ENCODE assay signal across 8 mouse cellular contexts in genomic region chr19:31665007-31665406, GRCm38 (mm10).
A peak's percentile ranks its signal among the peaks of the same experiment; 100 is the strongest.
DNase-seq lines count a peak whose midpoint lies in the region; ATAC-seq lines count a peak whose summit lies in the region.

No protein-coding gene starts in this region.

- peak overlapping the region; percentile 73; the same call in 1 of the 2 replicates for H3K27ac ChIP-seq in hindbrain, embryonic 13.5 days
- H3K27ac ChIP-seq in midbrain, embryonic 11.5 days (ENCODE audit: low read depth, low read length), result no peak overlapping the region

- DNase-seq in layer of hippocampus, adult 11-12 months (ENCODE audit: low spot score), result peak; percentile 21
- DNase-seq in layer of hippocampus, adult 9-11 months, result no peak
- DNase-seq in embryo, embryonic 11 days, result peak; percentile 26
- DNase-seq in midbrain, embryonic 11.5 days (ENCODE audit: low spot score, missing footprints), result no peak
- no peak for DNase-seq in right cerebral cortex, postnatal 4 days

- peaks cover 12% of the 10 kb centered on the region for H3K4me1 ChIP-seq in hindbrain, embryonic 13.5 days (replicated peaks)
- peaks cover 3% of the 10 kb centered on the region; the same call in 1 of the 2 replicates for H3K4me1 ChIP-seq in midbrain, embryonic 11.5 days (ENCODE audit: control insufficient read depth, insufficient read depth, low read length)

- WGBS in hindbrain, embryonic 13.5 days, result 5% methylated on average over 8 of the region's 8 CpGs
- 3% methylated on average over 8 of the region's 8 CpGs for WGBS in midbrain, embryonic 11.5 days

- peak overlapping the region; percentile 81 for H3K9ac ChIP-seq in hindbrain, embryonic 13.5 days
- peak overlapping the region; percentile 63 for H3K9ac ChIP-seq in midbrain, embryonic 11.5 days (ENCODE audit: low read length)

- H3K9me3 ChIP-seq in hindbrain, embryonic 13.5 days, result no peaks in the 10 kb centered on the region
- H3K9me3 ChIP-seq in midbrain, embryonic 11.5 days (ENCODE audit: control insufficient read depth, low read length), result no peaks in the 10 kb centered on the region

- ATAC-seq in hindbrain, embryonic 13.5 days (ENCODE audit: low FRiP score), result peak; percentile 9; the same call in 1 of the 2 replicates
- 0 out of 2 replicates have a peak, but pooled peaks have one; percentile 6 for ATAC-seq in midbrain, embryonic 11.5 days (ENCODE audit: low FRiP score)
- no peak for ATAC-seq in inflammation-experienced regulatory T-cells, adult 6 months
- ATAC-seq in granulocyte monocyte progenitor cell, adult 5-6 weeks (replicated peaks; ENCODE audit: poor library complexity, severe bottlenecking), result no peak

- H3K4me3 ChIP-seq in hindbrain, embryonic 13.5 days, result peak overlapping the region; percentile 70
- H3K4me3 ChIP-seq in midbrain, embryonic 11.5 days (ENCODE audit: low read depth, low read length), result peak overlapping the region; percentile 52

- H3K4me2 ChIP-seq in hindbrain, embryonic 13.5 days, result peak overlapping the region; percentile 95
- peak overlapping the region; percentile 94 for H3K4me2 ChIP-seq in midbrain, embryonic 11.5 days

- H3K36me3 ChIP-seq in hindbrain, embryonic 13.5 days, result no peaks in the 10 kb centered on the region
- no peaks in the 10 kb centered on the region for H3K36me3 ChIP-seq in midbrain, embryonic 11.5 days (ENCODE audit: control insufficient read depth, insufficient read depth, low read length)

- H3K27me3 ChIP-seq in hindbrain, embryonic 13.5 days, result peaks cover 9% of the 10 kb centered on the region
- H3K27me3 ChIP-seq in midbrain, embryonic 11.5 days (ENCODE audit: control insufficient read depth, insufficient read depth, low read length), result no peaks in the 10 kb centered on the region

Comparison
In these comparisons a context has a peak if more than half of its experiments do, and no peak if none do; other contexts are left out.
1. DNase-seq: peak in layer of hippocampus, adult 11-12 months (single experiment) and embryo, embryonic 11 days (single experiment); none in layer of hippocampus, adult 9-11 months (single experiment), midbrain, embryonic 11.5 days (single experiment) and right cerebral cortex, postnatal 4 days (single experiment).
2. ATAC-seq: peak in hindbrain, embryonic 13.5 days (single experiment) and midbrain, embryonic 11.5 days (single experiment); none in inflammation-experienced regulatory T-cells, adult 6 months (single experiment) and granulocyte monocyte progenitor cell, adult 5-6 weeks (single experiment).